Mouse (Mus musculus): ENCODE results near the gene Mapkapk3.

The Mapkapk3 gene

DNA sequence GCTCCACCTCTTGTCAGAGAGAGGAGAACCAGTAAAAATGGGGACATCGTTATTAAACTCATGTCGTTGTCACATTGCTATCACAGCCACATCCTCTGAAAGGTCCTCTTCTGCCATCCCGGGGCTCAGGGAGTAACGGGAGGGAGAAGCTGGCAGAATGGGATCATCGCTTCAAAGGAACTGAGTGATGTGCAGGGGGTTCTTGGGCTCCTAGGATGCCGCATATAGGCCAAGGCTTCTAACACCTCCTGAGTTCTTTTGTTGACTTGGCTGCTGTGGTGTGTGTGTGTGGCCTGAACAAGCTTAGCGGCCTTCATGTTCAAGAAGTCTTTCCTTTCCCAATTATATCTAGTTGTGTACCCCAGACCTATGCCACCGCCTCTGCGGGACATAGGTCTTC lies 57.5 kb downstream of the Mapkapk3 start:
- POLR2A ChIA-PET: interaction anchor here in 3 of 4 experiments (0.6 to 1.5 kb wide), 5 partner anchors 22 to 341 kb away, joined by 3 to 6 read pairs (median 3); partner anchors contain the start of gene Manf (in 1 of the 3)
- CTCF ChIA-PET: interaction anchor here in 2 of 4 experiments (0.6 to 0.7 kb wide), 3 partner anchors 39 to 145 kb away, joined by 3 to 5 read pairs (median 4); no protein-coding TSS in a partner anchor

DNA sequence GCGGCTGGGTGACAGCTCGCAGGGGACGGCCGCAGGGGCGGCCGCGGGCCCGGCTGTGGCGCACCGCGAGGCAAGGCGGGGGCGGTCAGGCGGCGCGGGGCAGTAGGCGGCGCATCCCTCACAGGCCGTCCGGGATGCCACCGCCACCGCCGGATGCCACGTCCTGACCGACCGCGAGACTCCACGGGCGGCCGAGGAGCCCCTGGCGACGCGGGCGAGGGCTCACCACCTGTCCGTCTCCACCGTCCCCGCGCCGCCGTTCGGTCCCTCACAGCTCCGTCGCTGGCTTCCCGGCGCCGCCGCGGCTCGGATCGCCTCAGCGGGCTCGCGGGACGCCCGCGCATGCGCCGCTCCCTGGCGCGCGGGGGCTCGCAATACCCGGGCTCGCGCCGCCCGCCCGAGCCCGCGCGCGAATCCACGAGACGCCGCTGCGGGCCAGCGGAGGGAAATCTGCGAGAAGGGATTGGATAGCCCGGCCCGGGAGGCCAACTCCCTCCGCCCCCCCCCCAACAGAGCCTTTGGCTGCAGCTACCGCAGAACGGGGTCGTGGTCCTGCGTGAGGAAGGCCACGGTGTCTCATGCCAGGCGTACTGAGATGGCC lies 58.0 kb downstream of the Mapkapk3 start, which contains the start of gene Dock3:
TSS of gene Dock3 (minus strand) at position 371 of the 601 bp plus-strand sequence.
- CTCF ChIA-PET: interaction anchor here (0.5 to 1.2 kb wide), 8 partner anchors 14 to 558 kb away, joined by 3 to 5 read pairs (median 3); no protein-coding TSS in a partner anchor
- POLR2A ChIA-PET: interaction anchor here in 3 of 4 experiments (0.6 to 1.5 kb wide), 10 partner anchors 10 to 344 kb away, joined by 3 to 6 read pairs (median 3); partner anchors contain the start of genes Manf (in 2 of the 3) and Rbm15b (in 1 of the 3)

DNA sequence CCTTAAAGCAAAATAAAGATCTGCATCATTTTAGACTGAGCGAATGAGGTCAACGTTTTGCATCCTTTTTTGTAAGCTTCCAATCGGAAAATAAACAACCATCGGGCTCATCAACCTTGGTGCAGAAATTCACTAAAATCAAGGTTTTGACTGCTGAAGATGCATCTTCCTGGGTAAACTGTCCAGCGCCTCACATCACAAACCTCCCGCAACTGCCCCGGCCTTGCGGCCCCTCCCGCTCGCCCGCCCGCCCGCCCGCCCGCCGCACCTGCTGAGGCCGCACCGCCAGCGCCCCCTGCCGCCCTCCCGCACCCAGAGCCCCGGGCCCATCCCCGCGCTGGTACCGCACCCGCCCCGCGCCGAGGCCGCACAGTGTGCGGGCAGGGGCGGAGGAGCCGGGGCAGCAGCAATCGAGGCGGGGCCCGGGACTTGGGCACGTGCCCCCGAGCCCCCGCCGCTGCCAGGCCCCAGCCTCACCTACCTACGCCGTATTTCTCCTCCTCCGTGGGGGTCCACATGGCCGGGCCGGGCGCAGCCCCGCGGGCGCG lies 58.6 kb downstream of the Mapkapk3 start:
- CTCF ChIA-PET: interaction anchor here in 3 of 4 experiments (0.7 to 1.2 kb wide), 4 partner anchors 15 to 557 kb away, joined by 3 to 4 read pairs (median 3); no protein-coding TSS in a partner anchor
- POLR2A ChIA-PET: interaction anchor here in 3 of 4 experiments (0.7 to 1.8 kb wide), 9 partner anchors 10 to 344 kb away, joined by 3 to 7 read pairs (median 3); partner anchors contain the start of genes Manf (in 3 of the 3) and Rbm15b (in 1 of the 3)

DNA sequence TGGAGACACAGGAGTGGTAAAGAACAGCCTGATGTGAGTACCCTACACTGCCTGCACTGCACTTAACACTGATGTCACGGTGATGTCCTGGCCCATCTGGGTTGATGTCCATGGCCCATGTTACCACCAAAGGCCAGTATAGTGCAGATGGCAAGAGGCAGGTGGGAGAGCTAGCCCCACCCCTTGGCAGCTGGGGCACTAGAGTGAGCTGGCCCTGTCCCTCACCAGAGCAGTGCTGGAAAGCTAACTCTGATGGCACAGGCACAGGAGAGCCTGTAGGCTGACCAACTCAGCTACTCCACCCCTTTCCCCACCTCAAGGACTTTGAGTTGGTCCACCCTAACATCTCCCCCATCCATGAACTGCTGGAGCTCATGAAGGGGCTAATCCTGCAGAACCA lies 65.1 kb downstream of the Mapkapk3 start:
- CTCF ChIA-PET: no interaction called here
- POLR2A ChIA-PET: interaction anchor here in 2 of 4 experiments (1.3 to 1.6 kb wide), 2 partner anchors 11 to 333 kb away, joined by 3 to 4 read pairs; partner anchors contain the start of gene Manf (in 1 of the 2)
